Mouse (Mus musculus) stomach, postnatal 0 days (tissue): Measurements from ENCODE around the gene Fem1a.

ENCODE experiments used
- CTCF ChIP-seq: IDR thresholded peaks from 2 replicates; pipeline ENCODE4 v1.5.1; 2016; ENCODE audit warnings: antibody characterized with exemption, low read depth, mild to moderate bottlenecking, moderate library complexity
- EP300 ChIP-seq: optimal IDR thresholded peaks from 2 replicates; pipeline ENCODE3; 2016; ENCODE audit warnings: antibody characterized with exemption

GRCm38 (mm10) chr17:56282802-56283201, 26.2 kb downstream of the Fem1a start:
- TF ChIP-seq CTCF (no peak), EP300 (no peak)
